Mouse (Mus musculus) hindbrain, embryonic 16.5 days (tissue): ENCODE measurements around the gene Edc3. TPM values are rescaled to one million over a fixed set of nuclear protein-coding genes. Genes with fewer than 3 reads are reported as not detected.
"Not testable (repeated sequence)": the region's sequence is repeated elsewhere in the genome, so short reads cannot be mapped to it uniquely, and the experiment has no call there.

ENCODE experiments used
- ATAC-seq: fragments of 200-750 bp; cut with Nextera tagmentation; 2 replicates; pipeline ENCODE4 v1.8.0; 2017; ENCODE audit warnings: moderate TSS enrichment, moderate library complexity
- H3K27ac ChIP-seq: fragments of 300-500 bp; sonication (generic); 2 replicates; pipeline ENCODE4 v1.5.1; 2014; ENCODE audit warnings: low read depth, mild to moderate bottlenecking, control low read depth, low read length, moderate library complexity
- H3K27me3 ChIP-seq: fragments of 300-500 bp; sonication (generic); replicated peaks from 2 replicates; pipeline ENCODE4 v1.6.1; 2014; ENCODE audit warnings: low read length; ENCODE audit not compliant: control insufficient read depth, insufficient read depth
- H3K36me3 ChIP-seq: fragments of 300-500 bp; sonication (generic); 2 replicates; pipeline ENCODE4 v1.6.1; 2014; ENCODE audit warnings: mild to moderate bottlenecking, low read length, moderate library complexity, mixed read lengths; ENCODE audit not compliant: control insufficient read depth, insufficient read depth
- H3K4me1 ChIP-seq: fragments of 300-500 bp; sonication (generic); 2 replicates; pipeline ENCODE4 v1.6.1; 2014; ENCODE audit warnings: low read depth, low read length; ENCODE audit not compliant: control insufficient read depth, insufficient read depth
- H3K4me2 ChIP-seq: fragments of 300-500 bp; sonication (generic); 2 replicates; pipeline ENCODE4 v1.6.1; 2014; ENCODE audit warnings: mild to moderate bottlenecking, low read length, control low read depth, moderate library complexity
- H3K4me3 ChIP-seq: fragments of 300-500 bp; sonication (generic); 2 replicates; pipeline ENCODE4 v1.5.1; 2014; ENCODE audit warnings: mild to moderate bottlenecking, low read length, control low read depth, moderate library complexity
- H3K9ac ChIP-seq: fragments of 300-500 bp; sonication (generic); 2 replicates; pipeline ENCODE4 v1.6.1; 2014; ENCODE audit warnings: low read depth, mild to moderate bottlenecking, control low read depth, low read length, moderate library complexity
- H3K9me3 ChIP-seq: fragments of 300-500 bp; sonication (generic); 2 replicates; pipeline ENCODE4 v1.6.1; 2014; ENCODE audit warnings: mild to moderate bottlenecking, low read length, moderate library complexity; ENCODE audit not compliant: control insufficient read depth
- WGBS: fragments of 180-500 bp; shearing (Covaris S2); extraction: QIAGEN DNeasy Blood & Tissue Kit; methylation state at CpG from one replicate; pipeline ENCODE4 v1.1.7; 2014; 5-methylcytosine and 5-hydroxymethylcytosine counted together
- polyA plus RNA-seq: library from polyadenylated mRNA; unstranded; fragments of >200 nt; fragmentation: Nextera tagmentation; extraction: Ambion mirVana; gene quantifications from 2 replicates; pipeline ENCODE4 v1.2.1, GENCODE M21; 2015

Gene Edc3
- polyA plus RNA-seq, 1 experiment from 2014 or later, result 29.7 TPM

GRCm38 (mm10) chr9:57694108-57694507 is 14.2 kb upstream of the Edc3 start:
- peaks cover 2% of the 10 kb centered on the region; the same call in 1 of the 2 replicates for H3K27me3 ChIP-seq
- H3K4me1 ChIP-seq, result peaks cover 7% of the 10 kb centered on the region; the same call in 1 of the 2 replicates
- H3K36me3 ChIP-seq, result no peaks in the 10 kb centered on the region
- no peak overlapping the region for H3K4me3 ChIP-seq
- no peak for ATAC-seq
- no peaks in the 10 kb centered on the region for H3K9me3 ChIP-seq
- H3K9ac ChIP-seq, result no peak overlapping the region
- 84% methylated on average over 2 of the region's 2 CpGs for WGBS
- no peak overlapping the region for H3K27ac ChIP-seq
- H3K4me2 ChIP-seq, result no peak overlapping the region

GRCm38 (mm10) chr9:57696380-57697285 is 11.7 kb upstream of the Edc3 start:
- H3K4me2 ChIP-seq, result peak overlapping the region; percentile 83
- H3K36me3 ChIP-seq, result no peaks in the 10 kb centered on the region
- H3K9me3 ChIP-seq, result no peaks in the 10 kb centered on the region
- WGBS, result 1% methylated on average over 42 of the region's 42 CpGs
- peak; percentile 89 for ATAC-seq
- H3K9ac ChIP-seq, result peak overlapping the region; percentile 68
- peaks cover 7% of the 10 kb centered on the region; the same call in 1 of the 2 replicates for H3K4me1 ChIP-seq
- no peak overlapping the region for H3K27ac ChIP-seq
- peak overlapping the region; percentile 49 for H3K4me3 ChIP-seq
- peaks cover 2% of the 10 kb centered on the region; the same call in 1 of the 2 replicates for H3K27me3 ChIP-seq

GRCm38 (mm10) chr9:57697380-57697779 is 11.0 kb upstream of the Edc3 start:
- Histone ChIP-seq H3K27ac (no peak overlapping the region), H3K27me3 (peaks cover 2% of the 10 kb centered on the region; the same call in 1 of the 2 replicates), H3K4me1 (peaks cover 7% of the 10 kb centered on the region; the same call in 1 of the 2 replicates), H3K4me2 (no peak overlapping the region), H3K9ac (no peak overlapping the region), H3K36me3 (no peaks in the 10 kb centered on the region), H3K4me3 (no peak overlapping the region), H3K9me3 (no peaks in the 10 kb centered on the region)
- peak; percentile 45; the same call in 1 of the 2 replicates for ATAC-seq
- WGBS, result 9% methylated on average over 4 of the region's 4 CpGs

- H3K4me3 ChIP-seq, result no peak overlapping the region
- H3K9me3 ChIP-seq, result no peaks in the 10 kb centered on the region
- H3K27ac ChIP-seq, result no peak overlapping the region
- no peak for ATAC-seq
- no peak overlapping the region for H3K4me2 ChIP-seq
- peaks cover 2% of the 10 kb centered on the region; the same call in 1 of the 2 replicates for H3K27me3 ChIP-seq
- H3K9ac ChIP-seq, result no peak overlapping the region
- H3K4me1 ChIP-seq, result peaks cover 7% of the 10 kb centered on the region; the same call in 1 of the 2 replicates
- H3K36me3 ChIP-seq, result no peaks in the 10 kb centered on the region
- 77% methylated on average over 1 of the region's 1 CpGs for WGBS
Measured at GRCm38 (mm10) chr9:57698466-57699150, 9.7 kb upstream of the Edc3 start.

- Histone ChIP-seq H3K27ac (no peak overlapping the region), H3K4me2 (no peak overlapping the region), H3K36me3 (no peaks in the 10 kb centered on the region), H3K4me3 (no peak overlapping the region), H3K27me3 (no peaks in the 10 kb centered on the region), H3K4me1 (peaks cover 14% of the 10 kb centered on the region), H3K9me3 (no peaks in the 10 kb centered on the region; the same call in 1 of the 2 replicates), H3K9ac (no peak overlapping the region)
- 90% methylated on average over 3 of the region's 3 CpGs for WGBS
- no peak for ATAC-seq
Measured at GRCm38 (mm10) chr9:57706496-57706895, 1.8 kb upstream of the Edc3 start.

GRCm38 (mm10) chr9:57708720-57709274 is 457 bp downstream of the Edc3 start:
- H3K4me2 ChIP-seq, result peak overlapping the region; percentile 90
- peak overlapping the region; percentile 95 for H3K9ac ChIP-seq
- H3K4me3 ChIP-seq, result peak overlapping the region; percentile 91
- peaks cover 3% of the 10 kb centered on the region for H3K36me3 ChIP-seq
- ATAC-seq, result peak; percentile 77
- H3K9me3 ChIP-seq, result no peaks in the 10 kb centered on the region; the same call in 1 of the 2 replicates
- H3K27me3 ChIP-seq, result no peaks in the 10 kb centered on the region
- peak overlapping the region; percentile 79 for H3K27ac ChIP-seq
- WGBS, result 4% methylated on average over 32 of the region's 39 CpGs
- peaks cover 14% of the 10 kb centered on the region for H3K4me1 ChIP-seq

GRCm38 (mm10) chr9:57710214-57710613 is 1.9 kb downstream of the Edc3 start:
- not testable (repeated sequence) for ATAC-seq, H3K27ac ChIP-seq, H3K9me3 ChIP-seq, H3K27me3 ChIP-seq, H3K9ac ChIP-seq, H3K4me2 ChIP-seq, H3K36me3 ChIP-seq, H3K4me3 ChIP-seq
- 93% methylated on average over 5 of the region's 5 CpGs for WGBS
- H3K4me1 ChIP-seq, result peaks cover 14% of the 10 kb centered on the region

- Histone ChIP-seq H3K9ac (no peak overlapping the region), H3K4me1 (peaks cover 14% of the 10 kb centered on the region), H3K4me3 (no peak overlapping the region), H3K36me3 (peaks cover 16% of the 10 kb centered on the region), H3K27me3 (no peaks in the 10 kb centered on the region), H3K4me2 (no peak overlapping the region), H3K27ac (no peak overlapping the region), H3K9me3 (no peaks in the 10 kb centered on the region; the same call in 1 of the 2 replicates)
- WGBS, result 85% methylated on average over 2 of the region's 2 CpGs
- ATAC-seq, result no peak
Measured at GRCm38 (mm10) chr9:57712194-57712593, 3.9 kb downstream of the Edc3 start.
